Mouse (Mus musculus) layer of hippocampus, postnatal 36 days (tissue): ENCODE data around the gene Ap3d1. TPM values are rescaled to one million over a fixed set of nuclear protein-coding genes. Genes with fewer than 3 reads are reported as not detected.

Source experiments
- DNase-seq, 2 experiments: peaks; one replicate each; pipeline ENCODE4 v3.0.0; 2022
- total RNA-seq, 2 experiments: library from RNA; stranded (reverse); gene quantifications; 2 replicates each; pipeline ENCODE4 v1.2.3; 2021

The Ap3d1 gene
- total RNA-seq, 2 experiments from 2014 or later: 142 to 147 TPM

DNA sequence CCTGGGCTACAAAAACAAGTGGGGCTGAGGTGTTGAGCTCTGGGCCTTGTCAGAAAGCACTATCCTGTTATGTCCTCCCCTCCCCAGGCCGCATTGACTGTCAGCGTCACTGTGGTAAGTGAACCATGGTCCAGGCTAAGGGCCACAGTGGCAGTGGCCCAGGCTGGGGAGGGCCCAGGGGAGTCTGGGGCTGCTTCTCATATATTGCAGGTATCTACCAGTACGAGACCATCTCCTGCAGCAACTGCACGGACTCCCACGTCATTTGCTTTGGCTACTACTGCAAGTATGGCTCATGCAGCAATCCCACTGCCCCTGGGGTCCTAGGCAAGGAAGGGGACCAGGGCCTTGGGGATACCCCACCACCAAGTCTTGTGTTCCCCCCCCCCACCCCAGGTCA, 38.4 kb downstream of the Ap3d1 start:
- no peak for DNase-seq

- DNase-seq: peak; percentile 93 to 96
Observed at GRCm38 (mm10) chr10:80702536-80703390, 39.3 kb downstream of the Ap3d1 start.

DNA sequence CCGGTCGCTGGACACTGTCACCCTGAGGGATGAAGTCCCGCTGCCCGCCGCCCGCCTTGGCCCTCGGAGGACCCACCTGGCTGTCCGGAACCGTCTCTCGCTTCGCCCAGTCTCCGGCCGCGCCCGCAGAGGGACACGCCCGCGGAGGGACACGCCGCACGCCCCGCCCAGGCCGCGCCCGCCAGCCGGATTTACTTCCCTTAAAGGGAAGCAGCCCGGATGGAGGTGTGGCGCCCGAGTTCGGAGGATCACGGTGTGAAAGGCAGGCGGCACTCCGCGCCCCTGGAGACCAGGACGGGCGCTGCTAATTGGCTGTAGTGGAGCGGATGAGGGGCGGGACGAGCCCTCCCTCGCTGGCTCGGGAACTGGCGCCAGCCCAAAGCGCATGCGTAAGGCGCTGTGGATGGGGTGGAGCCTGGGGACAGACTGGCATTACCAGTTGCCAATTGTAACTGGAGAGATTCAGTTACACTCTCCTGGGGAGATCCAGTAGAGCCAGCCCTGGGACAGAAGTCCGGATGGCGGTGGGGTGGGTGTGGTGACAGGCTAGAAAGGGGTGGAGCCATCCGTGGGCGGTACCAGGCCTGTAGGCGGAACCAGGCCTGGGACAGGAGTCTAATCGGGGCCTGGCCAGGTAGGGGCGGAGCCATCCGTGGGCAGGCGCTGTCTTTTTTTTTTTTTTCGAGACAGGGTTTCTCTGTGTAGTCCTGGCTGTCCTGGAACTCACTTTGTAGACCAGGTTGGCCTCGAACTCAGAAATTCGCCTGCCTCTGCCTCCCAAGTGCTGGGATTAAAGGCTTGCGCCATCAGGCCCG, 40.1 kb downstream of the Ap3d1 start, which contains the start of the genes Mob3a and Izumo4:
Gene Mob3a, minus strand, starts transcription at position 257 of the 815 bp plus-strand sequence.
Gene Izumo4, plus strand, starts transcription at position 464 of the 815 bp plus-strand sequence.
- DNase-seq: peak; percentile 99

GRCm38 (mm10) chr10:80700732-80701131, 41.3 kb downstream of the Ap3d1 start:
- no peak for DNase-seq

- DNase-seq: no peak
Observed at GRCm38 (mm10) chr10:80700038-80700504, 42.0 kb downstream of the Ap3d1 start.

DNA sequence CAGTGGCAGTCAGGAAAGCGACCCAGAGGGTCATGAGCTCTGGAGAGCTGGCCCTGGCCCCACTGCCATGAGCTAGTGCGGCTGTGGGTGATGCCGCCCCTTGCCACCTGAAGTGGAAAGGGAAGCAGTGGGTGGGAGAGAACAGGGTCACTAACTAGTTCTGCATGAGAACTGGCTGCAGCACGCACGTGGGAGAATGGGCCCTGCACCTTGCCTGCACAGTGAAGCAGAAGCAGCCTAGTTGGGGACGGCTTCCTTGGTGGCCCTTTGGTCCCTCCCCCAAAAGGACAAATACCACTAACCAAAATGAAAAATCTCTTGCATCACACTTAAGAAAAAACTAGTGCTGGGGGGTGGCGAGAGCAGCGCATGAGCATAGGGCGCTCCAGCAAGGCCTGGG, 43.5 kb downstream of the Ap3d1 start:
- no peak for DNase-seq

GRCm38 (mm10) chr10:80697812-80698211, 44.3 kb downstream of the Ap3d1 start:
- no peak for DNase-seq

GRCm38 (mm10) chr10:80697393-80697787, 44.7 kb downstream of the Ap3d1 start:
- DNase-seq: no peak

- no peak for DNase-seq
Observed at GRCm38 (mm10) chr10:80696502-80697392, 45.3 kb downstream of the Ap3d1 start.

GRCm38 (mm10) chr10:80695801-80696501, 46.1 kb downstream of the Ap3d1 start:
- no peak for DNase-seq

GRCm38 (mm10) chr10:80695186-80695585, 46.9 kb downstream of the Ap3d1 start:
- DNase-seq: no peak

- no peak for DNase-seq
Observed at GRCm38 (mm10) chr10:80694159-80694938, 47.7 kb downstream of the Ap3d1 start.

GRCm38 (mm10) chr10:80693401-80694045, 48.5 kb downstream of the Ap3d1 start:
- DNase-seq: no peak

GRCm38 (mm10) chr10:80692249-80693165, 49.6 kb downstream of the Ap3d1 start:
- no peak for DNase-seq

GRCm38 (mm10) chr10:80687850-80688249, 54.2 kb downstream of the Ap3d1 start:
- peak in 1 of 2 experiments; percentile 50 for DNase-seq

DNA sequence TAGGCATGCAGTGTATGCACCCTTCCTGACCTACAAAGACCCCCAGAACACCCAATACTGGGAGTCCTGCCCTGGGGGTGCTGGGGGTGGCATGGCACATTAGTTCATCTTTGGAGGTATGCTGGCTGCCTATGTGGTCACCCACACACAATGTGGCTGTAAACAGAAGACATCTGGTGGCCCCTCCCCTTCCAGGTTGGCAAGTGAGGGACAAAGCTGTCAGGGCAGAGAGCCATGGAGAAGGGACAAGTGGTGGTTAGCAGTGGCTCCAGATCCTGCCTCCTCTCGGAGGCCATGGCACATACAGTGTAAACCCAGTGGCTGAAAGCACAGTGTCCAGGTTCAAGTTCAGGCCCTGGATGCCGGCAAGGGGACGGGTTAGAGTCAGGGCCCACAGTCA, 55.4 kb downstream of the Ap3d1 start:
- DNase-seq: no peak

DNA sequence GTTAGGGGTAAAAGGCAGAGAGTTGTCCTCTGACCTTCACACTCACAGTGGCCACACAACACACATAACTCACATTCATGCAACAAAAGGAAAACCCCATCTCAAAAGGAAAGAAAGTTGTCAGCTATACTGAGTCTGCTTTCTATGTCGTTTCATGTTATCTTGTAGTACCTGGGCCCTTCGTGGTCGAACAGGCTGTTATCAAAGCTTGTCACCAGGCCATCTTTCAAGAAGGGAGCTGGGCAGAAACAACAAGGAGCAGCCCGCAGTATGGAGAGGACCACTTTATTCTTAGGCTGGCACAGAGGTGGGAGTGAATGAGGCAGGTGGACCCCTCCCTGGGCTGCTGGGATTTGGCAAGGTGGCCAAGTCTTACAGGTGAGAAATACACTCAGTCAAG, 57.1 kb downstream of the Ap3d1 start:
- no peak for DNase-seq

- no peak for DNase-seq
Observed at GRCm38 (mm10) chr10:80684214-80684613, 57.9 kb downstream of the Ap3d1 start.

DNA sequence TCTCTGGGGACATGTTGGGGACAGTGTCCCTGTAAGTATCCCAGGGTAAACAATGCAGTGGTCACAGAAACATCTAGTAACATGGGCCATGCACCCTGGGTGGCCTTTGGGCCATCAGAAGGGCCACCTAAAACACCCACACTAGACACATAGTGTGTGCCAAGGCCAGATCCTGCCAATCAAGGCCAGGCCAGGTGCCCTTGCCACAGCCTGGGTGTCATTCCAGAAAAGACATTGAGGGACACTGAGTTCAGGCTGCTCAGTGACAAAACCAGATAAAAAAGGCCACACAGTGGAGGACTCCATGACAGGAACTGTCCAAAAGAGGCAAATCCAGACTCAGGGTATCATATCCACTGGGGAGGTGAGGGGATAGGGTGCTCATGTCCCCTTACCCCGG, 58.4 kb downstream of the Ap3d1 start:
- no peak for DNase-seq
